Mouse (Mus musculus) natural killer cell, adult 2 months (primary cell): ENCODE measurements around the gene Sohlh2.
"Not testable (repeated sequence)": the region's sequence is repeated elsewhere in the genome, so short reads cannot be mapped to it uniquely, and the experiment has no call there.

ENCODE experiments used
- DNase-seq, 2 experiments: peaks; one replicate each; pipeline ENCODE4 v3.0.0; 2022; ENCODE audit warnings: low spot score in 2 of 2

Sohlh2 gene

GRCm38 (mm10) chr3:55181766-55182165, at the start of gene Sohlh2:
Gene Sohlh2, plus strand, starts transcription at chr3:55182028.
- no peak for DNase-seq

GRCm38 (mm10) chr3:55137039-55137438, 44.8 kb upstream of the Sohlh2 start, which contains the start of gene Ccdc169:
Gene Ccdc169, plus strand, starts transcription at chr3:55137339.
- DNase-seq, result no peak

- no peak for DNase-seq
Measured at GRCm38 (mm10) chr3:55139837-55140236, 42.0 kb upstream of the Sohlh2 start.

GRCm38 (mm10) chr3:55141401-55141800, 40.4 kb upstream of the Sohlh2 start:
- no peak for DNase-seq

GRCm38 (mm10) chr3:55144916-55145315, 36.9 kb upstream of the Sohlh2 start:
- no peak for DNase-seq

GRCm38 (mm10) chr3:55146441-55146840, 35.4 kb upstream of the Sohlh2 start:
- no peak for DNase-seq

- no peak for DNase-seq
Measured at GRCm38 (mm10) chr3:55147156-55147555, 34.7 kb upstream of the Sohlh2 start.

GRCm38 (mm10) chr3:55148091-55148490, 33.7 kb upstream of the Sohlh2 start:
- no peak for DNase-seq

- no peak for DNase-seq
Measured at GRCm38 (mm10) chr3:55151656-55152433, 30.0 kb upstream of the Sohlh2 start.

GRCm38 (mm10) chr3:55152673-55153334, 29.0 kb upstream of the Sohlh2 start:
- DNase-seq, result no peak

GRCm38 (mm10) chr3:55154163-55154562, 27.7 kb upstream of the Sohlh2 start:
- no peak for DNase-seq

- DNase-seq, result no peak
Measured at GRCm38 (mm10) chr3:55157413-55157812, 24.4 kb upstream of the Sohlh2 start.

- no peak for DNase-seq
Measured at GRCm38 (mm10) chr3:55161144-55161543, 20.7 kb upstream of the Sohlh2 start.

GRCm38 (mm10) chr3:55163510-55163909, 18.3 kb upstream of the Sohlh2 start:
- DNase-seq, result no peak

GRCm38 (mm10) chr3:55172478-55172877, 9.3 kb upstream of the Sohlh2 start:
- no peak for DNase-seq

- no peak for DNase-seq
Measured at GRCm38 (mm10) chr3:55177271-55177670, 4.6 kb upstream of the Sohlh2 start.

- DNase-seq, result no peak
Measured at GRCm38 (mm10) chr3:55191668-55192067, 9.8 kb downstream of the Sohlh2 start.

- DNase-seq, result no peak
Measured at GRCm38 (mm10) chr3:55193351-55193750, 11.5 kb downstream of the Sohlh2 start.

- DNase-seq, result no peak
Measured at GRCm38 (mm10) chr3:55194792-55195191, 13.0 kb downstream of the Sohlh2 start.

- DNase-seq, result no peak
Measured at GRCm38 (mm10) chr3:55195581-55196327, 13.9 kb downstream of the Sohlh2 start.

GRCm38 (mm10) chr3:55196328-55196710, 14.5 kb downstream of the Sohlh2 start:
- DNase-seq, result no peak

- DNase-seq, result not testable (repeated sequence)
Measured at GRCm38 (mm10) chr3:55203621-55204020, 21.8 kb downstream of the Sohlh2 start.
